Mouse (Mus musculus): ENCODE measurements around the gene Ramp3. TPM values are rescaled to one million over a fixed set of nuclear protein-coding genes. Genes with fewer than 3 reads are reported as not detected.
A peak's percentile ranks its signal among the peaks of the same experiment; 100 is the strongest.

The Ramp3 gene
- polyA plus RNA-seq, 1 experiment from 2014 or later, result 8.7 TPM

GRCm38 (mm10) chr11:6675402-6675801 is 17.1 kb downstream of the Ramp3 start:
- WGBS, result 55% methylated on average over 7 of the region's 7 CpGs
- Histone ChIP-seq H3K36me3 (no peaks in the 10 kb centered on the region), H3K4me3 (no peak overlapping the region), H3K9ac (no peak overlapping the region), H3K27ac (no peak overlapping the region), H3K9me3 (no peaks in the 10 kb centered on the region), H3K4me2 (no peak overlapping the region), H3K4me1 (peaks cover 3% of the 10 kb centered on the region), H3K27me3 (no peaks in the 10 kb centered on the region)
- ATAC-seq (ENCODE audit: insufficient number of reproducible peaks, low FRiP score, low TSS enrichment, low read depth), result no peak

- H3K27me3 ChIP-seq, result no peaks in the 10 kb centered on the region
- H3K4me3 ChIP-seq, result no peak overlapping the region
- no peak overlapping the region for H3K9ac ChIP-seq
- H3K4me2 ChIP-seq, result no peak overlapping the region
- 83% methylated on average over 9 of the region's 9 CpGs for WGBS
- H3K27ac ChIP-seq, result no peak overlapping the region
- H3K9me3 ChIP-seq, result no peaks in the 10 kb centered on the region
- no peaks in the 10 kb centered on the region for H3K36me3 ChIP-seq
- ATAC-seq (ENCODE audit: insufficient number of reproducible peaks, low FRiP score, low TSS enrichment, low read depth), result no peak
- H3K4me1 ChIP-seq, result peaks cover 5% of the 10 kb centered on the region
These were observed 18.3 kb downstream of the Ramp3 start for GRCm38 (mm10) chr11:6676641-6677040.

DNA sequence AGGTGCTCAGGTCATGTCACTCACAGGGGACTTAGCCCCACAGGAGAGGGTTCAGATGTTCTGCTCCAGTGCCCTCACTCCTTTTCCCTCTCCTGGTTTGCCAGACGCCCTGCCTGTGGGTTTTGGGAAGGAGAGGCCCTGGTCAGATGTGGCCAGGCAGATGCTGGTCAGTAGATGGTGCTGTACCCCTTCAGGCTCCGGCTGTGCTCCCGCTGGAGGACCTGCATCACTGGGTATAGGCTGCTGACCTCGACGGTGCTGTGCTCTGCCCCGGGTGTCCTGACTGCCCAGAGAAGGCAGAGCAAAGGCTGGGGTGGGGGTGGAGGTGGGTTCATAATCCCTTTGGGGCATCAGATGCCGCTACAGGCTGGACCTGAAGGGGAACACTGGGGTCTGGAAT is 19.2 kb downstream of the Ramp3 start:
- no peak for ATAC-seq (ENCODE audit: insufficient number of reproducible peaks, low FRiP score, low TSS enrichment, low read depth)
- Histone ChIP-seq H3K9me3 (no peaks in the 10 kb centered on the region), H3K4me3 (no peak overlapping the region), H3K4me2 (no peak overlapping the region), H3K27ac (no peak overlapping the region), H3K36me3 (no peaks in the 10 kb centered on the region), H3K27me3 (no peaks in the 10 kb centered on the region), H3K9ac (no peak overlapping the region), H3K4me1 (peaks cover 5% of the 10 kb centered on the region)
- whole genome bisulfite sequencing, result 24% methylated on average over 7 of the region's 7 CpGs

GRCm38 (mm10) chr11:6679694-6680396 is 21.5 kb downstream of the Ramp3 start:
- H3K4me1 ChIP-seq, result peaks cover 5% of the 10 kb centered on the region
- 0 out of 2 replicates have a peak overlapping the region, but pooled peaks have one; percentile 7 for H3K4me2 ChIP-seq
- no peak for ATAC-seq (ENCODE audit: insufficient number of reproducible peaks, low FRiP score, low TSS enrichment, low read depth)
- 67% methylated on average over 17 of the region's 17 CpGs for WGBS
- no peaks in the 10 kb centered on the region for H3K9me3 ChIP-seq
- no peaks in the 10 kb centered on the region for H3K27me3 ChIP-seq
- no peak overlapping the region for H3K9ac ChIP-seq
- H3K4me3 ChIP-seq, result no peak overlapping the region
- no peaks in the 10 kb centered on the region for H3K36me3 ChIP-seq
- H3K27ac ChIP-seq, result 0 out of 2 replicates have a peak overlapping the region, but pooled peaks have one; percentile 48

DNA sequence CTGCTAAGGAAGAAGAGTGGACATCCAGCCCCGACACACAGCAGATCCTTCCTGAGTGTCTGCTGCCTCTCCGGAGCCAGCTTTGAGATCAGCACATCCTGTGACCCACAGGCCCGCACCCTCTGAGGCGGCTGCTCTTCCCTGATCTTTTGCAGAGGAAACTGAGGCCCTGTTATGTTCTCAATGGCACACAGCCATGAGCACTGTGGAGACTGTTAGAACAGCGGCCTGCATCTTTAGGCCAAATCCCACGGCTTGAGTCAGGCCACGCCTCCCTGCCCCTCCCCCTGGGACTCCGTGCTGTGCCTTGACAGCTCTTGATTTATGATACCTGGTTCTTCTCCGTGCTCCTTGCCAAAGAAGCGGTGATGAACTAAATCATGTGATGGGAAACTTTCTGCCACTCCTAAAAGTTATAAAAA is 22.1 kb downstream of the Ramp3 start:
- Histone ChIP-seq H3K4me3 (no peak overlapping the region), H3K9me3 (no peaks in the 10 kb centered on the region), H3K9ac (0 out of 2 replicates have a peak overlapping the region, but pooled peaks have one; percentile 1), H3K36me3 (no peaks in the 10 kb centered on the region), H3K27me3 (no peaks in the 10 kb centered on the region), H3K4me1 (peaks cover 5% of the 10 kb centered on the region), H3K27ac (0 out of 2 replicates have a peak overlapping the region, but pooled peaks have one; percentile 48), H3K4me2 (0 out of 2 replicates have a peak overlapping the region, but pooled peaks have one; percentile 12)
- WGBS, result 13% methylated on average over 10 of the region's 10 CpGs
- peak; percentile 66; the same call in 1 of the 2 replicates for ATAC-seq (ENCODE audit: insufficient number of reproducible peaks, low FRiP score, low TSS enrichment, low read depth)

- H3K27me3 ChIP-seq, result no peaks in the 10 kb centered on the region
- no peaks in the 10 kb centered on the region for H3K9me3 ChIP-seq
- no peak overlapping the region for H3K4me3 ChIP-seq
- no peak overlapping the region for H3K4me2 ChIP-seq
- 52% methylated on average over 3 of the region's 3 CpGs for WGBS
- no peak for ATAC-seq (ENCODE audit: insufficient number of reproducible peaks, low FRiP score, low TSS enrichment, low read depth)
- no peaks in the 10 kb centered on the region for H3K36me3 ChIP-seq
- H3K4me1 ChIP-seq, result peaks cover 5% of the 10 kb centered on the region
- H3K27ac ChIP-seq, result no peak overlapping the region
- no peak overlapping the region for H3K9ac ChIP-seq
These were observed 26.4 kb downstream of the Ramp3 start for GRCm38 (mm10) chr11:6684741-6685140.

DNA sequence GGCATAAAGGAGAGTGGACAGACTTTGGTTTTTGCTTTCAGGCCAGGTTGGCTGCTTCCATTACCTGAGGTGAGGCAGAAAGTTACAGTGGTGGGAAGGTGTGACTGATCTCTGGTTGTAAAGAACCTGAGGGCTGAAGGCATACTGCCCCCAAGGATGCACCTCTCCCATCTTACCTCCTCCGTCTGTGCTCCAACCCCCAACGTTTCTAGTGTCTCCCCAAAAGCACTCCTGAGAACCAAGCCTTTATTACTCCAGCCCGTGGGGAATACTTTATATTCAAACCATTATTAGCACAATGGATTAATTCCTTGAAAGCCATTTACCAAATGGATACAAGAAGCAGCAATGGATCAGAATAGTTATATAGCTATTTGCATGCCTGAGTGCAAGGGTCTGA is 30.6 kb downstream of the Ramp3 start:
- Histone ChIP-seq H3K9ac (no peak overlapping the region), H3K27me3 (no peaks in the 10 kb centered on the region), H3K36me3 (no peaks in the 10 kb centered on the region), H3K9me3 (no peaks in the 10 kb centered on the region), H3K4me3 (no peak overlapping the region), H3K4me2 (no peak overlapping the region), H3K27ac (no peak overlapping the region), H3K4me1 (no peaks in the 10 kb centered on the region)
- WGBS, result 72% methylated on average over 3 of the region's 3 CpGs
- ATAC-seq (ENCODE audit: insufficient number of reproducible peaks, low FRiP score, low TSS enrichment, low read depth), result no peak

- Histone ChIP-seq H3K27me3 (no peaks in the 10 kb centered on the region), H3K4me3 (no peak overlapping the region), H3K9me3 (no peaks in the 10 kb centered on the region), H3K27ac (no peak overlapping the region), H3K36me3 (no peaks in the 10 kb centered on the region), H3K4me1 (no peaks in the 10 kb centered on the region), H3K9ac (no peak overlapping the region), H3K4me2 (no peak overlapping the region)
- ATAC-seq (ENCODE audit: insufficient number of reproducible peaks, low FRiP score, low TSS enrichment, low read depth), result no peak
- WGBS, result 71% methylated on average over 6 of the region's 6 CpGs
These were observed 34.0 kb downstream of the Ramp3 start for GRCm38 (mm10) chr11:6692341-6692740.

GRCm38 (mm10) chr11:6694114-6694513 is 35.8 kb downstream of the Ramp3 start:
- no peaks in the 10 kb centered on the region for H3K9me3 ChIP-seq
- H3K36me3 ChIP-seq, result no peaks in the 10 kb centered on the region
- no peak overlapping the region for H3K9ac ChIP-seq
- H3K27ac ChIP-seq, result no peak overlapping the region
- H3K27me3 ChIP-seq, result no peaks in the 10 kb centered on the region; the same call in 1 of the 2 replicates
- no peak overlapping the region for H3K4me3 ChIP-seq
- no peak overlapping the region for H3K4me2 ChIP-seq
- 89% methylated on average over 10 of the region's 10 CpGs for WGBS
- ATAC-seq (ENCODE audit: insufficient number of reproducible peaks, low FRiP score, low TSS enrichment, low read depth), result no peak
- H3K4me1 ChIP-seq, result no peaks in the 10 kb centered on the region

DNA sequence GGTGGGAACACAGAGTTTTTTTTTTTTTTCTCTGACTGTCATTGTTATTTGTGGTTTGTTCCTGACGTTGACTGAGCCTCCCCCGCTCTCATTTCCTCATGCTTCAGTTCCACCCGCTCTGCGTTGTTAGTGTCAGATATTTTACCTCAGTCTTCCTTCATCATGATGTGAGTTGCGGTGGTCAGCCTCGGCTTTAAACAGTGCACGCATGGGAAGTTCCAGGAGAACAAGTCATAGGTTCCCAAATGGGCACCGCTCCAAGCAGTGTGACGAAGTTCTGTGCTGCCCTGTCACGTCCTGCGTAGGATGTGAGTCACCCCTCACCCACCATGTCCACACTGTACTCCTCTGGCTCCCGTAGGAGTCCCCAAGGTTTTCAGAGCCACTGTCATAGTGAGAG is 36.9 kb downstream of the Ramp3 start:
- H3K27ac ChIP-seq, result no peak overlapping the region
- H3K4me3 ChIP-seq, result no peak overlapping the region
- 68% methylated on average over 12 of the region's 12 CpGs for WGBS
- H3K9ac ChIP-seq, result no peak overlapping the region
- no peaks in the 10 kb centered on the region for H3K9me3 ChIP-seq
- H3K27me3 ChIP-seq, result no peaks in the 10 kb centered on the region; the same call in 1 of the 2 replicates
- ATAC-seq (ENCODE audit: insufficient number of reproducible peaks, low FRiP score, low TSS enrichment, low read depth), result peak; percentile 45; the same call in 1 of the 2 replicates
- no peaks in the 10 kb centered on the region for H3K36me3 ChIP-seq
- H3K4me1 ChIP-seq, result no peaks in the 10 kb centered on the region
- H3K4me2 ChIP-seq, result no peak overlapping the region

- Histone ChIP-seq H3K9ac (no peak overlapping the region), H3K4me1 (no peaks in the 10 kb centered on the region), H3K9me3 (no peaks in the 10 kb centered on the region), H3K4me3 (no peak overlapping the region), H3K27me3 (no peaks in the 10 kb centered on the region; the same call in 1 of the 2 replicates), H3K27ac (no peak overlapping the region), H3K36me3 (no peaks in the 10 kb centered on the region), H3K4me2 (no peak overlapping the region)
- no peak for ATAC-seq (ENCODE audit: insufficient number of reproducible peaks, low FRiP score, low TSS enrichment, low read depth)
- WGBS, result 67% methylated on average over 8 of the region's 8 CpGs
These were observed 38.2 kb downstream of the Ramp3 start for GRCm38 (mm10) chr11:6696551-6696950.

DNA sequence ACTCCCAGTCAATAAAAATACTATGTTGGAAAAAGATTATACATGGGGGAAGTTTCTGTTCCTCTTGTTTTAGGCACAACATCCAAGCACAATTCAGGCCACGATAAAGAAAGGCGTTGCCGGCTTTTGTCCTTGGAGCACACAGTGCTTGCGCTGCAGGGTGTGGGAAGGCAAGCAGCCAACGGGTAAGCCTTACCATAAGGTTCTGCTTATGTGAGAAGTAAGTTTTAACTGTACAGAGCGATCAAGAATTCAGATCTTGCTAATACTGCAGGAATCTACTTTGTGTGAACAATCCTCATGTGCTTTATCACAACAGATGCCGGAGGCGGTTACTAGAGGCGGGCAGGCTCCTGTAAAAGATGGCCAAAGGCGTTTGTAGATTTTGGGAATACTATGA is 39.4 kb downstream of the Ramp3 start:
- 65% methylated on average over 10 of the region's 10 CpGs for WGBS
- H3K9me3 ChIP-seq, result no peaks in the 10 kb centered on the region
- no peaks in the 10 kb centered on the region; the same call in 1 of the 2 replicates for H3K27me3 ChIP-seq
- H3K36me3 ChIP-seq, result no peaks in the 10 kb centered on the region
- H3K4me3 ChIP-seq, result no peak overlapping the region
- no peak overlapping the region for H3K4me2 ChIP-seq
- no peaks in the 10 kb centered on the region for H3K4me1 ChIP-seq
- no peak for ATAC-seq (ENCODE audit: insufficient number of reproducible peaks, low FRiP score, low TSS enrichment, low read depth)
- no peak overlapping the region for H3K9ac ChIP-seq
- H3K27ac ChIP-seq, result no peak overlapping the region
